Mouse (Mus musculus): ENCODE measurements at regions not wholly inside any gene's neighbourhood (a gene's known extent, or its start where the extent isn't known, plus 50 kb on each side); places are given as distances from the start of the nearest gene placed in this dataset.
A peak's percentile ranks its signal among the peaks of the same experiment; 100 is the strongest.

DNA sequence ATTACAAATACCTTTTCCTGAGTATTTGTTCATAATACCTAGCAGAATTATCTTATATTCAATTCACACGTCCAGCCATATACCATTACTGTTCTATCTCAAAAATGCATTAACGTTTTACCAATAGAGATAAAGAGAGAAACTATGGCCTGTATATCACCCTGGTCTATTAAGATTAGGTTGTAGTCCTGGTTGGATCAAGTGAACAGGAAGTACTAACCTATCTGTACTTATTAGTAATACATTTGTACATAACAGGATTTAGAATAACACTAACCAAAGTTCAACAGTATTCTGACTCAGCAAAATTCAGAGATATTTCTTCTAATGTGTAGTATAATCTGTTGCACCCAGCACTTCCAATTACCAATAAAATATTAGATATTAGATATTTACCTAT is 1208.9 kb downstream of the Brinp3 start:
- no peak for ATAC-seq (ENCODE audit: low TSS enrichment)

DNA sequence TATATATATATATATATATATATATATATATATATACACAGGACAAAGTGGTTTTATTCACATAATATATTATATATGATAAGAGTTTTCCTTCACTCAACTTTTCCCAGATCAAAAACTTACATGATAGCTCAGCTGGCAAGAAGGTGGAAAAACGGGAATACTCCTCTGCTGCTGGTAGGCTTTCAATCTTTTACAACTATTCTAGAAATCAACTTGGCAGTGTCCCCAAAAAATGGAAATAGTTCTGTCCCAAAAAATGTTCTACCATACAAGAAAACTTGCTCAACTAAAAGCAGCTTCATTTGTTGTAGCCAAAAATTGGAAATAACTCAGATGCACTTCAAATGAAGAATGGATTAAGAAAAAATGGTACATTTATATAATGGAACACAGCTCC is 1235.4 kb downstream of the Brinp3 start:
- ATAC-seq (ENCODE audit: low TSS enrichment) = peak; percentile 69

DNA sequence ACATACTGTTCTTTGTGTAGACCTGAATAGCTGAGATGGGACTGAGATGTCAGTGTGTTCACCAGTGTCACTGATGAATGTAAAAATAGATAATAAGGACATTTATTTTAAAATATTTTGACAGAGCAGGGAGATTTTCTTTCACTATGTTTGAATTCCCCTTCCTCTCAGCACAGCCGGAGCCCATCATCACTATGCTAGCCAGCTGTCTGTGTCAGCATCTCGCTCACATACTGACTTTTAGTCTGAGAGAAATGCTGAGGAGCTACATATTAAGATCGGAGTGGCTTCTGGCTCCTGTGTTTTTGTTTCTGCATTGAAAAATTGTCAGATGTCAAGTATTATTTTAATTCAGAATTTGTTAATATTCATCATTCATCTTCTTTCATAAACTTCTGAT is 1271.5 kb downstream of the Brinp3 start:
- no peak for ATAC-seq (ENCODE audit: low TSS enrichment)

DNA sequence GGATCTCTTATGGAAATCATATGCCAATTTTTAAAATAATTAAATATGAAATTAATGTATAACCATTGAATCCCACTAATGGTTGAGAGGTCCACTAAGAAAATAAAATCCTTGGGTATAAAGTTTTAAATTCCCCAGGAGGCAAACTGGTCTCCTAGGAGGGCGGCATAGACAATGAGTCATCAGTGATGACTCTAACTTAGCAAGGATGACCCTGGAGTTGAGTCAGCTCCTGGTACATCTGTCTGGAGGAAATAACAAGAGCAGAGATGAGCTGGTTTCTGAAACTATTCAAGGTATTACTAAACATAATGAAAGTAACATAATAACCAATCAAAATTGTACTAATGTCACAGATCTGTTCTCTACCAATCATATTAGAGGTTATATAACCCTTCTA is 1308.2 kb downstream of the Brinp3 start:
- ATAC-seq (ENCODE audit: low TSS enrichment) = no peak
